Mouse (Mus musculus) megakaryocyte, embryonic 14.5 days (primary cell): ENCODE results near the gene Vsx1. TPM values are rescaled to one million over a fixed set of nuclear protein-coding genes. Genes with fewer than 3 reads are reported as not detected.

ENCODE experiments used
- H3K27me3 ChIP-seq: replicated peaks from 2 replicates; pipeline ENCODE3; 2012; ENCODE audit warnings: inconsistent platforms
- H3K36me3 ChIP-seq: replicated peaks from 2 replicates; pipeline ENCODE3; 2012; ENCODE audit warnings: low read length, inconsistent platforms, mixed read lengths
- H3K4me1 ChIP-seq: 2 replicates; pipeline ENCODE4 v1.6.1; 2012; ENCODE audit warnings: inconsistent platforms
- H3K4me3 ChIP-seq: replicated peaks from 2 replicates; pipeline ENCODE3; 2012; ENCODE audit warnings: moderate library complexity, mild to moderate bottlenecking, inconsistent platforms
- H3K9me3 ChIP-seq: 2 replicates; pipeline ENCODE4 v1.6.1; 2012; ENCODE audit warnings: inconsistent platforms
- FLI1 ChIP-seq: IDR thresholded peaks from 2 replicates; pipeline ENCODE4 v1.6.1; 2012; ENCODE audit warnings: low read length, inconsistent platforms, mixed read lengths
- GATA1 ChIP-seq: IDR thresholded peaks from 3 replicates; pipeline ENCODE4 v1.6.1; 2012; ENCODE audit warnings: mixed read lengths, low read length, inconsistent platforms, borderline replicate concordance
- polyA plus RNA-seq: library from polyadenylated mRNA; stranded (reverse); fragments of >175 nt; gene quantifications from 2 replicates; pipeline ENCODE4 v1.2.3, GENCODE M21; 2012; ENCODE audit warnings: low replicate concordance; ENCODE audit not compliant: insufficient read depth

Gene Vsx1
- polyA plus RNA-seq, 1 experiment: not detected

GRCm38 (mm10) chr2:150647681-150648299 lies 41.4 kb downstream of the Vsx1 start:
- H3K27me3 ChIP-seq: peaks cover 18% of the 10 kb centered on the region
- no peaks in the 10 kb centered on the region for H3K36me3 ChIP-seq
- H3K9me3 ChIP-seq: no peaks in the 10 kb centered on the region
- no peak overlapping the region for H3K4me3 ChIP-seq
- TF ChIP-seq FLI1 (no peak), GATA1 (no peak)
- H3K4me1 ChIP-seq: peaks cover 11% of the 10 kb centered on the region

- H3K36me3 ChIP-seq: peaks cover 8% of the 10 kb centered on the region
- H3K27me3 ChIP-seq: peaks cover 20% of the 10 kb centered on the region
- TF ChIP-seq FLI1: no peak
- no peak for TF ChIP-seq GATA1
- no peaks in the 10 kb centered on the region for H3K9me3 ChIP-seq
- H3K4me3 ChIP-seq: no peak overlapping the region
- peaks cover 11% of the 10 kb centered on the region for H3K4me1 ChIP-seq
Measured at GRCm38 (mm10) chr2:150646411-150647121, 42.6 kb downstream of the Vsx1 start.

DNA sequence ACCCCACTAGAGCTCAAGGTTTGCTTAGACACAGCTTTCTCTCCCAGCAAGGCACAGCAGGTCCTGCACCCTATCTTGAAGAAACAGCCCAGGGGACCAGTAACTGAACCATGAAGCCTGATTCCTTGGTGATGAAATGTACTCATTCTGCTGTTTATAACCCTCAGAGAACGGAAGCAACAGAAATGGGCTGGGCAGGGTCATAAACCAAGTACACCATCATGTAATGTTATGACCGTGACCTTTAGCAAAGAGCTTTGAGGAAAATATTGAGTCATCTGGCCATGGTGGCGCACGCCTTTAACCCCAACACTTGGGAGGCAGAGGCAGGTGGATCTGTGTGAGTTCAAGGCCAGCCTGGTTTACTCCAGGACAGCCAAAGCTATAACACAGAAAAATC lies 43.9 kb downstream of the Vsx1 start:
- H3K27me3 ChIP-seq: peaks cover 17% of the 10 kb centered on the region
- H3K4me1 ChIP-seq: peaks cover 9% of the 10 kb centered on the region; the same call in 1 of the 2 replicates
- H3K9me3 ChIP-seq: no peaks in the 10 kb centered on the region
- peaks cover 8% of the 10 kb centered on the region for H3K36me3 ChIP-seq
- TF ChIP-seq FLI1 (no peak), GATA1 (no peak)
- no peak overlapping the region for H3K4me3 ChIP-seq

DNA sequence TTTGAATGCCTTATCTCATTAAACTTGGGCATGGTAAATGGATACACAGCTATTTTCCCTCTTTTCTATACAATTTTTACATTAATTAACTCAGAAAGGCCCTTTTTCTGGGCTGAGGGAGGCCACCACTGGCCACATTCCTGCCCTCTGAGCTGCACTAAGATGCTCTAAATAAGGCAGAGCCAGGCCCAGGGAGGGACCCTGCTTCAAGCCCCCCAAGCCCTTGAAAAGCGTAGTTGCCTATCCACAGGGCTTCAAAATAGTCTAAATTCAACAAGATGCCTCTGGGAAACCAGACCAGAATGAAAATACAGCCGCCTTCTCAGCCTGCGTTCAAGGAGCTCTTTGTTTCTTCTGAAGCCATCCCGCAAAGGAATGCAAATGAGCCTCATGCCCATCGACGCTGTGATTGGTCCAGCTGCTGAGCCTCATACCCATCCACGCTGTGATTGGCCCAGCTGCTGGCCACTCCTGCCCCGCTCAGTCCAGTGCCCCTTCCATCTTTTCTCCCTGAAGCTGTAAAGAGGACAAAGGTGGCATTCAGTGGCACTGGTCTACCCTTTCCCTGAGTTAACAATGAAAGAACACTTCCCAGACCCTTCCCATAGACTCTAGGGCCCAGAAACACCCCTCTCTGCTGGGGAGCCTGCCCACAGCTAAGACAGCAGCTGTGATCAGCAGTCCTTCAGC lies 45.3 kb downstream of the Vsx1 start:
- TF ChIP-seq FLI1 (no peak), GATA1 (no peak)
- Histone ChIP-seq H3K9me3 (no peaks in the 10 kb centered on the region), H3K4me1 (peaks cover 9% of the 10 kb centered on the region; the same call in 1 of the 2 replicates), H3K4me3 (no peak overlapping the region), H3K27me3 (peaks cover 11% of the 10 kb centered on the region), H3K36me3 (peaks cover 14% of the 10 kb centered on the region)

DNA sequence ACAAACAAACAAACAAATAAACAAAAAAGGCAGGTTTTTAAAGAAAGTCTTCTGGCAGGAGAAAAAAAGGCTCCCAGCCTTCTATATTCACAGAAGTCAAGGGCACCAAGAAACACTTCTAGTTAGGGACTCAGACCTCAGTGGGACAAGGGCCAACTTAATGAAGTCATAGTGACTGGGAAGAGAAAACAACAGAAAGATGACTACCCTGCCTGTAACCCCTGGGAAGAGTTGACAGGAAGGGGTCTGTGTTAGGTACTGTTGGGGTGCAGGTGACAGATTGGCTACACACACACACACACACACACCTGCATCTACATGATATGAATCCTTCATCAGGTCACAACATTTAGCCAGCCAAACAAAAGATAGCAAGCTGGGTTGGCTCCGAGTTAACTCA lies 46.0 kb downstream of the Vsx1 start:
- Histone ChIP-seq H3K9me3 (no peaks in the 10 kb centered on the region), H3K36me3 (peaks cover 20% of the 10 kb centered on the region), H3K4me1 (peaks cover 9% of the 10 kb centered on the region; the same call in 1 of the 2 replicates), H3K4me3 (no peak overlapping the region), H3K27me3 (peaks cover 11% of the 10 kb centered on the region)
- TF ChIP-seq FLI1 (no peak), GATA1 (no peak)

GRCm38 (mm10) chr2:150638370-150638733 lies 50.8 kb downstream of the Vsx1 start:
- Histone ChIP-seq H3K4me3 (no peak overlapping the region), H3K27me3 (peaks cover 4% of the 10 kb centered on the region), H3K36me3 (peaks cover 35% of the 10 kb centered on the region), H3K9me3 (no peaks in the 10 kb centered on the region), H3K4me1 (peaks cover 4% of the 10 kb centered on the region; the same call in 1 of the 2 replicates)
- no peak for TF ChIP-seq FLI1
- TF ChIP-seq GATA1: no peak

GRCm38 (mm10) chr2:150637702-150638369 lies 51.3 kb downstream of the Vsx1 start:
- peaks cover 35% of the 10 kb centered on the region for H3K36me3 ChIP-seq
- H3K4me3 ChIP-seq: no peak overlapping the region
- H3K9me3 ChIP-seq: no peaks in the 10 kb centered on the region
- H3K27me3 ChIP-seq: peaks cover 4% of the 10 kb centered on the region
- peaks cover 4% of the 10 kb centered on the region; the same call in 1 of the 2 replicates for H3K4me1 ChIP-seq
- no peak for TF ChIP-seq FLI1
- TF ChIP-seq GATA1: no peak

DNA sequence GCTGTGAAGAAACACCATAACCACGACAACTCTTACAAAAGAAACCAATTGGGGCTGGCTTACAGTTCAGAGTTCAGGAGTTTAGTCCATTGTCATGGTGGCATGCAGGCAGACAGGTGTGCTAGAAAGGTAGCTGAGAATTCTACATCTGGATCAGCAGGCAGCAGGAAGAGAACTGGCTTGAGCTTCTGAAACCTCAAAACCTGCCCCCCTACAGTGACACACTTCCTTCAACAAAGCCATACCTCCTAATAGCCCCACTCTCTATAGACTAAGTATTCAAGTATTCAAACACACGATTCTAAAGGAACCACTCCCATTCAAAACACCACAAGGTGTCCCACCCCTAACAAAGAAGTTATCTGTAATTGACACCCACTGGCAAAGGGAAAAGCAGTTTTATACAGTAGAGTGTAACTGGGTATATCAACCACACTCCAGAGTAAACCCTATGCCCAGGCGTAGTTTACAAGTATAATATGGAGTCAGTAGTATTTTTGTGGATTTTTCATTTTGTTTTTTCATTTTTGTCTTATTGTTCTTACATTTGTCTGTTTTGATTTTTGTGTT lies 53.2 kb downstream of the Vsx1 start:
- TF ChIP-seq GATA1: no peak
- TF ChIP-seq FLI1: no peak
- H3K4me1 ChIP-seq: peaks cover under 1% of the 10 kb centered on the region; the same call in 1 of the 2 replicates
- H3K9me3 ChIP-seq: no peaks in the 10 kb centered on the region
- peaks cover 27% of the 10 kb centered on the region for H3K36me3 ChIP-seq
- no peak overlapping the region for H3K4me3 ChIP-seq
- peaks cover 2% of the 10 kb centered on the region for H3K27me3 ChIP-seq

Other genes with a start within 250 kb of the Vsx1 start
- 0.09 TPM in 1 of 2 replicates, not detected in the other for gene Zfp442, start 237.9 kb downstream of the Vsx1 start, polyA plus RNA-seq
- not detected in 2 replicates for gene Zfp345, start 204.3 kb downstream of the Vsx1 start, polyA plus RNA-seq
- 4.4 and 13.6 TPM in 2 replicates for gene Cst7, start 118.9 kb downstream of the Vsx1 start, polyA plus RNA-seq
- 29.0 and 66.7 TPM in 2 replicates for gene Apmap, start 80.8 kb downstream of the Vsx1 start, polyA plus RNA-seq
- gene Acss1, start 20.9 kb downstream of the Vsx1 start, polyA plus RNA-seq: 2.8 and 13.4 TPM in 2 replicates
- 5.0 and 11.9 TPM in 2 replicates for gene Entpd6, start 59.7 kb upstream of the Vsx1 start, polyA plus RNA-seq
- gene Pygb, start 97.4 kb upstream of the Vsx1 start, polyA plus RNA-seq: 7.5 and 43.3 TPM in 2 replicates
- 41.0 and 139 TPM in 2 replicates for gene Abhd12, start 215.4 kb upstream of the Vsx1 start, polyA plus RNA-seq
- gene Gins1, start 216.0 kb upstream of the Vsx1 start, polyA plus RNA-seq: 7.9 TPM in 1 of 2 replicates, not detected in the other